ENCODE assay signal across 23 mouse cellular contexts in the genomic region with DNA sequence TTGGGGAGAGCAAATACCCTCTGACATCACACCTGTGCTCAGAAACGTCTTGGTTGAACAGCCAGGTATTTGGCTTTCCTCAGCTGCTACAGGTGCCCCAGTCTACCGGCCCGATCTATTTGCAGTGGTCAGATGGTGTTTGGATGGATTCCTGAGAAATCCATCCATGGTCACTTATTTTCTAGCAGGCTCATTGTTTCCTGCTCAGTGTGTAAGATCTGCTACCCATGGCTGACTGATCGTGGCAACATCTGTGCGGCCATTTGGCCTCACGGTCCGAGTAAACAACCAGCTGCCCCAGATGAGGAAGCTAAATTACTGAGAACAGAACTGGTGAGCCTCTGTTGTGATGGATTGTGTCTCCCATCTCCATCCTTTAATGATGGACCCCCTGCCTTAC.
"Had no signal": no experiment of that assay in that cellular context is flagged by ENCODE, and none has a peak within 500 bp of the region (broad histone marks: within the 10 kb centered on the region; RNA-seq: fewer than 3 reads in every experiment).

No protein-coding gene starts in this region.

- H3K9me3 ChIP-seq: heart, embryonic 10.5 days; heart, embryonic 12.5 days; hindbrain, embryonic 10.5 days; hindbrain, embryonic 12.5 days; intestine, embryonic 15.5 days; limb, embryonic 10.5 days; limb, embryonic 12.5 days had no signal

- H3K36me3 ChIP-seq: heart, embryonic 10.5 days; heart, embryonic 12.5 days; hindbrain, embryonic 10.5 days; hindbrain, embryonic 12.5 days; intestine, embryonic 15.5 days; limb, embryonic 10.5 days; limb, embryonic 12.5 days had no signal

- H3K27ac ChIP-seq: hindbrain, embryonic 10.5 days; hindbrain, embryonic 12.5 days; hindbrain, embryonic 14.5 days; intestine, embryonic 15.5 days; layer of hippocampus, adult 2 months; left cerebral cortex, adult 2 months; limb, embryonic 10.5 days; limb, embryonic 12.5 days had no signal

- ATAC-seq: hindbrain, embryonic 16.5 days; inflammation-experienced regulatory T-cells, adult 6 months; intestine, embryonic 15.5 days; intestine, postnatal 0 days had no signal

- H3K4me2 ChIP-seq: heart, embryonic 12.5 days; hindbrain, embryonic 12.5 days; hindbrain, embryonic 14.5 days; intestine, embryonic 15.5 days; limb, embryonic 12.5 days had no signal

- H3K4me3 ChIP-seq: heart, embryonic 10.5 days; heart, embryonic 12.5 days; hindbrain, embryonic 10.5 days; hindbrain, embryonic 12.5 days; intestine, embryonic 15.5 days; layer of hippocampus, adult 2 months; left cerebral cortex, adult 2 months; limb, embryonic 10.5 days; limb, embryonic 12.5 days had no signal

- H3K4me1 ChIP-seq: hindbrain, embryonic 12.5 days; intestine, embryonic 15.5 days; limb, embryonic 10.5 days; limb, embryonic 12.5 days had no signal

- H3K9ac ChIP-seq: heart, embryonic 12.5 days; hindbrain, embryonic 12.5 days; hindbrain, embryonic 14.5 days; intestine, embryonic 15.5 days; limb, embryonic 12.5 days had no signal

- H3K27me3 ChIP-seq: heart, embryonic 12.5 days; hindbrain, embryonic 12.5 days; intestine, embryonic 15.5 days; limb, embryonic 12.5 days had no signal

- DNase-seq: gastrocnemius, postnatal 14 days; gastrocnemius, postnatal 36 days; heart, adult 18-20 months; heart, postnatal 10 days; heart, postnatal 4 days; kidney, adult 18-20 months; kidney, adult 8-10 months; kidney, postnatal 10 days; kidney, postnatal 25 days; kidney, postnatal 4 days had no signal
